Mouse (Mus musculus) kidney, embryonic 14.5 days (tissue): ENCODE data around the gene E4f1. TPM values are rescaled to one million over a fixed set of nuclear protein-coding genes. Genes with fewer than 3 reads are reported as not detected.
A peak's percentile ranks its signal among the peaks of the same experiment; 100 is the strongest.

ENCODE experiments used
- ATAC-seq: fragments of 200-750 bp; cut with Nextera tagmentation; 2 replicates; pipeline ENCODE4 v1.8.0; 2017; ENCODE audit warnings: moderate number of reproducible peaks, mild to moderate bottlenecking, moderate TSS enrichment, moderate library complexity; ENCODE audit not compliant: low FRiP score, low TSS enrichment
- H3K27ac ChIP-seq: fragments of 300-500 bp; sonication (generic); 2 replicates; pipeline ENCODE4 v1.5.1; 2014; ENCODE audit warnings: low read depth, mild to moderate bottlenecking, low read length, moderate library complexity, mixed read lengths
- H3K27me3 ChIP-seq: fragments of 300-500 bp; sonication (generic); 2 replicates; pipeline ENCODE4 v1.6.1; 2014; ENCODE audit warnings: mild to moderate bottlenecking, low read length; ENCODE audit not compliant: control insufficient read depth, insufficient read depth
- H3K36me3 ChIP-seq: fragments of 300-500 bp; sonication (generic); 2 replicates; pipeline ENCODE4 v1.6.1; 2014; ENCODE audit warnings: low read length, mixed read lengths; ENCODE audit not compliant: control insufficient read depth, insufficient read depth
- H3K4me1 ChIP-seq: fragments of 300-500 bp; sonication (generic); 2 replicates; pipeline ENCODE4 v1.6.1; 2014; ENCODE audit warnings: low read length, mixed read lengths; ENCODE audit not compliant: control insufficient read depth, insufficient read depth
- H3K4me2 ChIP-seq: fragments of 300-500 bp; sonication (generic); replicated peaks from 2 replicates; pipeline ENCODE4 v1.6.1; 2014; ENCODE audit warnings: low read depth, mild to moderate bottlenecking, low read length
- H3K4me3 ChIP-seq: fragments of 300-500 bp; sonication (generic); 2 replicates; pipeline ENCODE4 v1.5.1; 2014; ENCODE audit warnings: mild to moderate bottlenecking, low read length
- H3K9ac ChIP-seq: fragments of 300-500 bp; sonication (generic); 2 replicates; pipeline ENCODE4 v1.6.1; 2014; ENCODE audit warnings: low read depth, mild to moderate bottlenecking, low read length, moderate library complexity
- H3K9me3 ChIP-seq: fragments of 300-500 bp; sonication (generic); 2 replicates; pipeline ENCODE4 v1.6.1; 2016; ENCODE audit warnings: low read length; ENCODE audit not compliant: control insufficient read depth
- WGBS: fragments of 180-500 bp; shearing (Covaris S2); extraction: QIAGEN DNeasy Blood & Tissue Kit; methylation state at CpG from one replicate; pipeline ENCODE4 v1.1.7; 2014; 5-methylcytosine and 5-hydroxymethylcytosine counted together
- polyA plus RNA-seq: library from polyadenylated mRNA; unstranded; fragments of >200 nt; fragmentation: Nextera tagmentation; extraction: Ambion mirVana; gene quantifications from 2 replicates; pipeline ENCODE4 v1.2.1, GENCODE M21; 2014

The E4f1 gene
- polyA plus RNA-seq, 1 experiment from 2014 or later: 23.2 TPM

DNA sequence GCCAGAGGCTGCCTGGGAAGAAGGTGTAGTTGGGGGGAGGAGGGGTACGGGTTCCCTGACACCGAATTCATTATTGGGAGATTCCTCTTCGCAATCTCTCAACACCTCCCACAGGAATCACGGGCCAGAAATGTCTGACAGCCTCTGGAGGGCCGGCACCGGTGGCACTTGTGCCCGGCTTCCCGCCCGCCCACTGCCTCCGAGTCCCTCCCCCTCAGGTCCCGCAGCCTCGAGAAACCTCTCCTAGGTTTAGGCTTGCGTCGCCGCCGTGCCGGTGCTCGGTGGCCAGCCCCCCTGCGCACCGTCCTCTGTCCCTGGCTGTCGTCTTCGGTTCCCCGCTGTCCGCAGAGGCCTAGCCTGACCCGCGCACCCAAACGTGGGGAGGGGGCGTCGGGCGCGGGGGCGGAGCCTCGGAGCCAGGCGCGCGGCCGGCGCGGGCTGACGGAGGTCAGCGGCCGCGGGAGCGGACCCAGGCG lies 18.1 kb upstream of the E4f1 start, which contains the start of gene Caskin1:
TSS of gene Caskin1 (plus strand) at position 416 of the 476 bp plus-strand sequence.
- H3K27ac ChIP-seq: no peak within 1 kb of the TSS
- WGBS: 2% methylated on average over 40 of the region's 45 CpGs
- peaks cover 9% of the 10 kb centered on the region for H3K27me3 ChIP-seq

GRCm38 (mm10) chr17:24485090-24485860 lies 15.2 kb upstream of the E4f1 start:
- Histone ChIP-seq H3K4me2 (no peak overlapping the region), H3K9me3 (no peaks in the 10 kb centered on the region), H3K27ac (no peak overlapping the region), H3K9ac (no peak overlapping the region), H3K4me1 (peaks cover 6% of the 10 kb centered on the region; the same call in 1 of the 2 replicates), H3K27me3 (peaks cover 9% of the 10 kb centered on the region), H3K4me3 (no peak overlapping the region), H3K36me3 (no peaks in the 10 kb centered on the region)
- 49% methylated on average over 11 of the region's 11 CpGs for whole genome bisulfite sequencing
- ATAC-seq: no peak

More for the DNA sequence above, 18.1 kb upstream of the E4f1 start, which contains the start of gene Caskin1:
- H3K36me3 ChIP-seq: no peaks in the 10 kb centered on the region
- peak; percentile 51 for ATAC-seq
- H3K9me3 ChIP-seq: no peaks in the 10 kb centered on the region
- H3K4me1 ChIP-seq: peaks cover 6% of the 10 kb centered on the region; the same call in 1 of the 2 replicates
- H3K4me2 ChIP-seq: peak within 1 kb of the TSS; percentile 95
- peak within 1 kb of the TSS; percentile 57 for H3K4me3 ChIP-seq
- H3K9ac ChIP-seq: peak within 1 kb of the TSS; percentile 73

DNA sequence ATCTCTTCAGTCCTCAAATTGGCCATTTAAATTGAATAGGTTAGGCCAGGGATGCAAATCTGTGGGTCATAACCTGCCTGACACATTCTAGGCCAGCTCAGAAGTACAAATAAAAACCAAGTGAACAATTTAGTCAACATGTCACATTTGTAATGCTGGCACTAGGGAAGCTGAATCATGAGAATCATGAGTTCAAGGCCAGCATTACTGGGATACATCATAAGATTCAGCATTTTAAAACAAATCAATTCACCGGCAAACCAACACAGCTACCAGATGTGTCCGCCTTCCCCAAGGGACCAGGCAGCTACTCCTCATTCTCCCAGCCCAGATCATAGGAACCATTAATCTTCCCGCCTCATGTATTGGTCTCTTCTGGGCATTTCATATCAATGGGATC lies 13.4 kb upstream of the E4f1 start:
- H3K27me3 ChIP-seq: peaks cover 7% of the 10 kb centered on the region
- no peaks in the 10 kb centered on the region; the same call in 1 of the 2 replicates for H3K4me1 ChIP-seq
- no peaks in the 10 kb centered on the region for H3K9me3 ChIP-seq
- WGBS: 85% methylated on average over 3 of the region's 3 CpGs
- no peak overlapping the region for H3K27ac ChIP-seq
- ATAC-seq: no peak
- H3K36me3 ChIP-seq: no peaks in the 10 kb centered on the region
- no peak overlapping the region for H3K4me2 ChIP-seq
- no peak overlapping the region for H3K9ac ChIP-seq
- H3K4me3 ChIP-seq: no peak overlapping the region

GRCm38 (mm10) chr17:24481027-24481815 lies 11.1 kb upstream of the E4f1 start:
- H3K4me2 ChIP-seq: no peak overlapping the region
- no peaks in the 10 kb centered on the region; the same call in 1 of the 2 replicates for H3K27me3 ChIP-seq
- WGBS: 94% methylated on average over 20 of the region's 20 CpGs
- no peak overlapping the region for H3K4me3 ChIP-seq
- ATAC-seq: no peak
- no peaks in the 10 kb centered on the region for H3K9me3 ChIP-seq
- H3K4me1 ChIP-seq: peaks cover 10% of the 10 kb centered on the region
- H3K27ac ChIP-seq: no peak overlapping the region
- H3K36me3 ChIP-seq: peaks cover 12% of the 10 kb centered on the region
- H3K9ac ChIP-seq: no peak overlapping the region

GRCm38 (mm10) chr17:24480201-24480826 lies 10.2 kb upstream of the E4f1 start:
- Histone ChIP-seq H3K4me3 (no peak overlapping the region), H3K9ac (no peak overlapping the region), H3K36me3 (peaks cover 21% of the 10 kb centered on the region), H3K27me3 (no peaks in the 10 kb centered on the region), H3K9me3 (no peaks in the 10 kb centered on the region), H3K4me1 (peaks cover 10% of the 10 kb centered on the region), H3K4me2 (no peak overlapping the region), H3K27ac (no peak overlapping the region)
- WGBS: 62% methylated on average over 3 of the region's 3 CpGs
- ATAC-seq: no peak

- H3K27me3 ChIP-seq: no peaks in the 10 kb centered on the region
- peaks cover 29% of the 10 kb centered on the region for H3K36me3 ChIP-seq
- H3K4me3 ChIP-seq: peak overlapping the region; percentile 75; the same call in 1 of the 2 replicates
- H3K4me2 ChIP-seq: peak overlapping the region; percentile 35; the same call in 1 of the 2 replicates
- no peak for ATAC-seq
- no peak overlapping the region for H3K9ac ChIP-seq
- no peak overlapping the region for H3K27ac ChIP-seq
- no peaks in the 10 kb centered on the region for H3K9me3 ChIP-seq
- WGBS: 18% methylated on average over 1 of the region's 1 CpGs
- peaks cover 11% of the 10 kb centered on the region for H3K4me1 ChIP-seq
These were observed 9.3 kb upstream of the E4f1 start for GRCm38 (mm10) chr17:24479431-24479830.

GRCm38 (mm10) chr17:24478663-24479380 lies 8.7 kb upstream of the E4f1 start, which contains the start of gene Mlst8:
Mlst8 (minus strand) TSS chr17:24479078.
- Histone ChIP-seq H3K27ac (peak within 1 kb of the TSS; percentile 93), H3K36me3 (peaks cover 36% of the 10 kb centered on the region), H3K4me1 (peaks cover 17% of the 10 kb centered on the region), H3K9me3 (no peaks in the 10 kb centered on the region), H3K4me2 (peak within 1 kb of the TSS; percentile 64), H3K9ac (peak within 1 kb of the TSS; percentile 81), H3K27me3 (no peaks in the 10 kb centered on the region), H3K4me3 (peak within 1 kb of the TSS; percentile 75)
- peak; percentile 93 for ATAC-seq
- WGBS: under 1% methylated on average over 48 of the region's 48 CpGs

- peak; percentile 17 for ATAC-seq
- WGBS: 50% methylated on average over 11 of the region's 11 CpGs
- no peak overlapping the region for H3K27ac ChIP-seq
These were observed 8.0 kb upstream of the E4f1 start for GRCm38 (mm10) chr17:24477985-24478600.

More at GRCm38 (mm10) chr17:24477985-24478600, 8.0 kb upstream of the E4f1 start:
- Histone ChIP-seq H3K9ac (peak overlapping the region; percentile 81), H3K4me2 (peak overlapping the region; percentile 64), H3K27me3 (no peaks in the 10 kb centered on the region), H3K4me3 (peak overlapping the region; percentile 75), H3K4me1 (peaks cover 23% of the 10 kb centered on the region), H3K36me3 (peaks cover 38% of the 10 kb centered on the region), H3K9me3 (no peaks in the 10 kb centered on the region)
